Mouse (Mus musculus): Measurements from ENCODE around the gene Plin5. TPM values are rescaled to one million over a fixed set of nuclear protein-coding genes. Genes with fewer than 3 reads are reported as not detected.

The Plin5 gene
- 1.2 and 2.8 TPM in 2 replicates for polyA plus RNA-seq (2015; fragmentation: Nextera tagmentation; extraction: Ambion mirVana)

DNA sequence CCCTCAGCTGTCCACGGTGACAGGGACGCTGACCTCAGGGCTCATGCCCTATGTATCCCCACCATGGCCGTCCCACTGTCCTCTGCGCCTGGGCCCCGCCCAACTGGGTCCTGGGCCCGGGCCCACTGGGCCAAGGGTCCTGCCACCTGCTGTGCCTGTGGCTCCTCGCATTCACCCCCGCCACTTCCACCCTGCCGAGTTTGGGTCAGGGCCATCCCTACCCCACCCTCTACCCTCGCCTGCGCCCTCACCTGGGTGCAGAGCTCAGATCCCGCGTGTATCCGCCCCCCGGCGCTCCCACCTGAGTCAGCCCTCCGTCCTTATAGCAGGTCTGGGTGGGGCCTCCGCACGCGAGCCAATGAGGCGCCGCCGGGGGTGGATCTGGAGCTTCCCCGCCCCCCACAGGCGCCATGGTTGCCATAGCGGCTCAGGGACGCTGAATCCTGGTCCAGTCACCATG is at the start of gene Plin5:
Plin5 (minus strand) TSS at position 346 of the 460 bp plus-strand sequence.
- H3K9me3 ChIP-seq (replicated peaks; ENCODE audit: control insufficient read depth, low read length, poor library complexity, severe bottlenecking) = peaks cover 3% of the 10 kb centered on the region; the same call in 1 of the 2 replicates
- H3K4me3 ChIP-seq (ENCODE audit: low read depth, low read length) = peak within 1 kb of the TSS; percentile 33
- H3K36me3 ChIP-seq (ENCODE audit: control insufficient read depth, insufficient read depth, low read length) = peaks cover under 1% of the 10 kb centered on the region; the same call in 1 of the 2 replicates
- H3K4me2 ChIP-seq (ENCODE audit: low read length) = peak within 1 kb of the TSS; percentile 64
- H3K27me3 ChIP-seq (ENCODE audit: control insufficient read depth, insufficient read depth, low read depth, low read length) = peaks cover 36% of the 10 kb centered on the region
- no peak within 1 kb of the TSS for H3K27ac ChIP-seq (ENCODE audit: low read length)
- ATAC-seq = peak; percentile 34; the same call in 1 of the 2 replicates
- 0 out of 2 replicates have a peak, but pooled peaks cover 7% of the 10 kb centered on the region for H3K4me1 ChIP-seq (ENCODE audit: control insufficient read depth, insufficient read depth, low read length)
- 1% methylated on average over 27 of the region's 27 CpGs for WGBS
- peak within 1 kb of the TSS; percentile 48 for H3K9ac ChIP-seq (ENCODE audit: low read depth, low read length)

DNA sequence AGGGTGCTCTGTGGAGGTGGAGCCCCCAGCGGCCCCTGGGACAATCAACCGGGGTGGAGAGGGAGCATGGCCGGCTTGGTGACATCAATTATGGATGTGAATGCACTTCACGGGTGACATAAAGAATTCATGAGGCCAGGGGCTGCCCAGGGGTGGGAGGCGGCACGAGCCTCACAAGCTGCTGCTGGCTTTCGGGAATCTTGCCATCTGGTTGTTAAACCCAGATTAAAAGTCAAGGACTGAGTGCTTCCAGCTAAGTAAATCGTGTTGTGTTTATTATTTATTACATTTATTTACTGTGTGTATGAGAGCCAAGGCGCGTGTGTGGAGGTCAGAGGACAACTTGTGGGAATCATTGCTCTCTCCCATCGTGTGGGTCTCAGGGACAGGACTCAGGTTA is 48.3 kb upstream of the Plin5 start:
- 38% methylated on average over 11 of the region's 11 CpGs for WGBS
- H3K4me1 ChIP-seq (ENCODE audit: control insufficient read depth, insufficient read depth, low read length) = peaks cover 17% of the 10 kb centered on the region
- no peaks in the 10 kb centered on the region for H3K9me3 ChIP-seq (replicated peaks; ENCODE audit: control insufficient read depth, low read length, poor library complexity, severe bottlenecking)
- ATAC-seq = no peak
- no peak overlapping the region for H3K4me3 ChIP-seq (ENCODE audit: low read depth, low read length)
- H3K36me3 ChIP-seq (ENCODE audit: control insufficient read depth, insufficient read depth, low read length) = no peaks in the 10 kb centered on the region
- peaks cover 4% of the 10 kb centered on the region for H3K27me3 ChIP-seq (ENCODE audit: control insufficient read depth, insufficient read depth, low read depth, low read length)
- H3K9ac ChIP-seq (ENCODE audit: low read depth, low read length) = no peak overlapping the region
- H3K4me2 ChIP-seq (ENCODE audit: low read length) = no peak overlapping the region
- peak overlapping the region; percentile 60; the same call in 1 of the 2 replicates for H3K27ac ChIP-seq (ENCODE audit: low read length)

DNA sequence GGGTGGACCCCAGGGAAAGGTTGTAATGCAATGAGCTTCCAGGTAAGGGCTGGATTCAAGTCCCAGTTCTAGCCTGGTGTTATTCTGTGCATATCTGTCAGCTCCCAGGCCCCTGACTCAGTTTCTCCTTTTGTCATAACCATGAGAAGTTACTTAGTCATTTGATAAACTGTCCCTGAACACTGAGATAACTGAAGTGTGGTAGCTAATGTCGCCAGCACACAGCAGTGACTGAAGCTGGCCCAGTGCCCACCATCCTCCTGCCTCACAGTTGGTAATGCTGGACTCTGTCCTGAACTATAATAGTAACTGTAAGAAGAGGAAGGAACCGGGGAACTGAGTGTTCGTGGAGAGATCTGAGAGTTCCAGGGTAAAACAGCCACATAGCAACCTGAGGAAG is 47.1 kb upstream of the Plin5 start:
- Histone ChIP-seq H3K9me3 (replicated peaks; ENCODE audit: control insufficient read depth, low read length, poor library complexity, severe bottlenecking) (no peaks in the 10 kb centered on the region), H3K27ac (ENCODE audit: low read length) (no peak overlapping the region), H3K4me1 (ENCODE audit: control insufficient read depth, insufficient read depth, low read length) (peaks cover 13% of the 10 kb centered on the region), H3K27me3 (ENCODE audit: control insufficient read depth, insufficient read depth, low read depth, low read length) (peaks cover 4% of the 10 kb centered on the region), H3K36me3 (ENCODE audit: control insufficient read depth, insufficient read depth, low read length) (no peaks in the 10 kb centered on the region), H3K4me3 (ENCODE audit: low read depth, low read length) (no peak overlapping the region), H3K9ac (ENCODE audit: low read depth, low read length) (no peak overlapping the region), H3K4me2 (ENCODE audit: low read length) (no peak overlapping the region)
- WGBS = 80% methylated on average over 3 of the region's 3 CpGs
- no peak for ATAC-seq

DNA sequence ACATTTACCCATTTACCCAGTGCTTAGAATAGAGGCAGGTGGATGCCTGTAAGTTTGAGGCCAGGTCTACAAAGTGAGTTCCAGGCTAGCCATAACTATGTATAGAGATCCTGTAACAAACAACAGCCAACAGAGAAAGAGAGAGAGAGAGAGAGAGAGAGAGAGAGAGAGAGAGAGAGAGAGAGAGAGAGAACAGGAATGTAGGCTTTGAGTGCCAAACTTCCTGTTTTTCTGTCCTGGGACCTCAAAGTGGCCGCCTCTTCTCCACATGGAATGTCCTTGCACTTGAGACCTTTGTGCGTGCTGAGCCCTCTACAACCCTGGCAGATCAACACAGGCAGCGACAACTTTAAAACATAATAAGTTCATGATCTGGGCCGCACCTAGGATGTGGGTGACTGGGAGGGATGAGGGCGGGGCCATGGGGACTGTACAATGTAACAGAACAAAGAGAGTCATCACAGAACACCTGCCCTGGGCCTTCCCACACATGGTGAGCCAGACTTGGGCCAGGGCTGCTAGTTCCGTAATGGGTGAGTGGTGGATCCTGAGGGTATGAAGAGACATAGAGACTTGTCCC is 46.2 kb upstream of the Plin5 start:
- ATAC-seq = no peak
- Histone ChIP-seq H3K9ac (ENCODE audit: low read depth, low read length) (no peak overlapping the region), H3K36me3 (ENCODE audit: control insufficient read depth, insufficient read depth, low read length) (no peaks in the 10 kb centered on the region), H3K27me3 (ENCODE audit: control insufficient read depth, insufficient read depth, low read depth, low read length) (peaks cover 4% of the 10 kb centered on the region), H3K27ac (ENCODE audit: low read length) (no peak overlapping the region), H3K4me2 (ENCODE audit: low read length) (no peak overlapping the region), H3K4me3 (ENCODE audit: low read depth, low read length) (no peak overlapping the region), H3K9me3 (replicated peaks; ENCODE audit: control insufficient read depth, low read length, poor library complexity, severe bottlenecking) (no peaks in the 10 kb centered on the region), H3K4me1 (ENCODE audit: control insufficient read depth, insufficient read depth, low read length) (peaks cover 13% of the 10 kb centered on the region)
- 77% methylated on average over 6 of the region's 6 CpGs for WGBS

DNA sequence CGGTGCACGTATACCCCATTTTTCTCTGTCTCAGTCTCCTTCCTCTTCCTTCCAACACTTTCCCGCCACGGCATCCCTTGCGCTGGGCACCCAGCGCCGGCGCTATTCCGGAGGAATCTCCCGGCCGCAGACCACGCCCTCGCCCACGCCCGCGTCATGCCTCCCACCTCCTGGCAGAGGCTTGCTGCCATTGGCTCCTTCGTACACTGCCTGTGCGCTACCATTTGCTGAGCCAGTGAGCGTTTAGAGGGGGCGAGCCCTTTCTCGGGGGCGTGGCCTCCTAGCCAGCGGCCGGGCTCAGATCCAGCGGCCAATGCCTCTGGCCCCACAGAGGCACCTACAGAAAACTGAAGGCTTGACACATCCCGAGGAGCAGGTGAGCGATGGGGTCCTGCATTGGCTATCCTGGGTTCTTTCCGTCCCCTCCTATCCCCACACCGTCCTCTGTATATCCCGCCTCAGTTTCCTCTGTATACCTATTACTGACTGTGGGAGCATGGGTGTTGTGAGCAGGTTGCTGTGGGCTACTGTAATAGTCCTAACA is 44.9 kb upstream of the Plin5 start, which contains the start of gene Tnfaip8l1:
Tnfaip8l1 (plus strand) TSS at position 247 of the 544 bp plus-strand sequence.
- Histone ChIP-seq H3K4me2 (ENCODE audit: low read length) (peak within 1 kb of the TSS; percentile 85), H3K9ac (ENCODE audit: low read depth, low read length) (peak within 1 kb of the TSS; percentile 71), H3K27me3 (ENCODE audit: control insufficient read depth, insufficient read depth, low read depth, low read length) (peaks cover 8% of the 10 kb centered on the region), H3K4me3 (ENCODE audit: low read depth, low read length) (peak within 1 kb of the TSS; percentile 45), H3K4me1 (ENCODE audit: control insufficient read depth, insufficient read depth, low read length) (peaks cover 13% of the 10 kb centered on the region), H3K27ac (ENCODE audit: low read length) (no peak within 1 kb of the TSS), H3K36me3 (ENCODE audit: control insufficient read depth, insufficient read depth, low read length) (no peaks in the 10 kb centered on the region), H3K9me3 (replicated peaks; ENCODE audit: control insufficient read depth, low read length, poor library complexity, severe bottlenecking) (no peaks in the 10 kb centered on the region)
- ATAC-seq = peak; percentile 98
- WGBS = under 1% methylated on average over 30 of the region's 30 CpGs

- peaks cover 11% of the 10 kb centered on the region for H3K4me1 ChIP-seq (ENCODE audit: control insufficient read depth, insufficient read depth, low read length)
- peaks cover 11% of the 10 kb centered on the region for H3K27me3 ChIP-seq (ENCODE audit: control insufficient read depth, insufficient read depth, low read depth, low read length)
- ATAC-seq = no peak
- H3K9ac ChIP-seq (ENCODE audit: low read depth, low read length) = no peak overlapping the region
- WGBS = 2% methylated on average over 9 of the region's 9 CpGs
- H3K27ac ChIP-seq (ENCODE audit: low read length) = no peak overlapping the region
- no peaks in the 10 kb centered on the region for H3K9me3 ChIP-seq (replicated peaks; ENCODE audit: control insufficient read depth, low read length, poor library complexity, severe bottlenecking)
- H3K36me3 ChIP-seq (ENCODE audit: control insufficient read depth, insufficient read depth, low read length) = no peaks in the 10 kb centered on the region
- H3K4me2 ChIP-seq (ENCODE audit: low read length) = no peak overlapping the region
- H3K4me3 ChIP-seq (ENCODE audit: low read depth, low read length) = no peak overlapping the region
Measured at GRCm38 (mm10) chr17:56159729-56160128, 42.3 kb upstream of the Plin5 start.

DNA sequence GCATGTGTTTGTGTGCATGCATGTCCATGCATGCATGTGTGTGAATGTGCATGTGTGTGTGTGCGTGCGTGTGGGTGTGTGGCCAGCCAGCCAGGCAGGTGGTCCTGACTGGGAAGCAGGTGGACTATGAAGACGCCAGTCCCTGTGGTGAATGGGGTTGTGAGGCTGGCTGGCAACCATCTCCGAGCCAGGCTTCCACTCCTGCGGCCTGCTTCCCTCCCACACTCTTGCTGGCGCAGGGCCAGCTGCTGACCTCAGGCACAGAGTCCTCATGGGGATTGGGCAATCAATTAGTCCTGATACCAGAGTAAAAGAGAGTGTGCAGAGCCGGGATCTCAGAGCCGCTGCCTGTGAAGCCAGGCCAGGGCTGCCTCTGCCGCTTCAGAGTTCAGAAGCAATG is 36.2 kb upstream of the Plin5 start:
- Histone ChIP-seq H3K9me3 (replicated peaks; ENCODE audit: control insufficient read depth, low read length, poor library complexity, severe bottlenecking) (no peaks in the 10 kb centered on the region), H3K4me1 (ENCODE audit: control insufficient read depth, insufficient read depth, low read length) (peaks cover 8% of the 10 kb centered on the region), H3K36me3 (ENCODE audit: control insufficient read depth, insufficient read depth, low read length) (no peaks in the 10 kb centered on the region), H3K9ac (ENCODE audit: low read depth, low read length) (no peak overlapping the region), H3K27ac (ENCODE audit: low read length) (no peak overlapping the region), H3K27me3 (ENCODE audit: control insufficient read depth, insufficient read depth, low read depth, low read length) (peaks cover 7% of the 10 kb centered on the region), H3K4me2 (ENCODE audit: low read length) (no peak overlapping the region), H3K4me3 (ENCODE audit: low read depth, low read length) (no peak overlapping the region)
- ATAC-seq = no peak
- 21% methylated on average over 9 of the region's 9 CpGs for WGBS

DNA sequence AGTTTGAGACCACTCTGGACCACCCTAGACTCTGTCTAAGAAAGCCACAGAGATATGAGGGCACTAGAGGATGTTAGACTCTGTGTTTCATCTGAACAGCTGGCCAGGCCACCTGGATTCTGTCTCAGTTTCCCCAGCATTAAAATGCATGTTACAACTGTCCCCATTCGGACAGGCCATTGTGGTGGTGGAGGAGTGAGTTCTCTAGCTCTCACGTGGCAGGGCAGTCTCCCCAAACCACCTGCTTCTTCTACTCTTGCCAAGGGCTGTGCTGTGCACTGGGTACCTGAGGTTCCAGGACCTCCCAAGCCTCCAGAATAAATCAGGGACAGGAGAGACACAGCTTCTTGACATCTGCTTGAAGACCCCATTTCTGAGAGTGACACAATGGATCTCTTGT is 32.5 kb upstream of the Plin5 start:
- H3K27me3 ChIP-seq (ENCODE audit: control insufficient read depth, insufficient read depth, low read depth, low read length) = no peaks in the 10 kb centered on the region; the same call in 1 of the 2 replicates
- no peak for ATAC-seq
- no peaks in the 10 kb centered on the region for H3K9me3 ChIP-seq (replicated peaks; ENCODE audit: control insufficient read depth, low read length, poor library complexity, severe bottlenecking)
- no peak overlapping the region for H3K9ac ChIP-seq (ENCODE audit: low read depth, low read length)
- no peak overlapping the region for H3K4me3 ChIP-seq (ENCODE audit: low read depth, low read length)
- no peak overlapping the region for H3K27ac ChIP-seq (ENCODE audit: low read length)
- H3K4me1 ChIP-seq (ENCODE audit: control insufficient read depth, insufficient read depth, low read length) = peaks cover 11% of the 10 kb centered on the region
- no peak overlapping the region for H3K4me2 ChIP-seq (ENCODE audit: low read length)
- no peaks in the 10 kb centered on the region for H3K36me3 ChIP-seq (ENCODE audit: control insufficient read depth, insufficient read depth, low read length)
- WGBS = 37% methylated on average over 2 of the region's 2 CpGs

Data from midbrain, embryonic 16.5 days (tissue).